Mouse (Mus musculus): ENCODE data around the gene Plekho2.
A peak's percentile ranks its signal among the peaks of the same experiment; 100 is the strongest.

The Plekho2 gene

GRCm38 (mm10) chr9:65531283-65531682 is 48.6 kb downstream of the Plekho2 start:
- no peak for DNase-seq (ENCODE audit: low spot score)

GRCm38 (mm10) chr9:65529659-65530058 is 50.2 kb downstream of the Plekho2 start:
- no peak for DNase-seq (ENCODE audit: low spot score)

GRCm38 (mm10) chr9:65528417-65529038 is 51.3 kb downstream of the Plekho2 start:
- DNase-seq (ENCODE audit: low spot score), result no peak

- no peak for DNase-seq (ENCODE audit: low spot score)
Measured at GRCm38 (mm10) chr9:65525445-65526195, 54.2 kb downstream of the Plekho2 start.

- DNase-seq (ENCODE audit: low spot score), result peak; percentile 81
Measured at GRCm38 (mm10) chr9:65523611-65524364, 56.1 kb downstream of the Plekho2 start.

GRCm38 (mm10) chr9:65520505-65520876 is 59.3 kb downstream of the Plekho2 start:
- DNase-seq (ENCODE audit: low spot score), result no peak

GRCm38 (mm10) chr9:65519807-65520504 is 59.9 kb downstream of the Plekho2 start, which contains the start of gene Ankdd1a:
TSS of gene Ankdd1a (minus strand) at chr9:65520193.
- no peak for DNase-seq (ENCODE audit: low spot score)

GRCm38 (mm10) chr9:65514851-65515261 is 65.0 kb downstream of the Plekho2 start:
- DNase-seq (ENCODE audit: low spot score), result no peak

GRCm38 (mm10) chr9:65514431-65514830 is 65.4 kb downstream of the Plekho2 start:
- no peak for DNase-seq (ENCODE audit: low spot score)

GRCm38 (mm10) chr9:65512520-65512919 is 67.3 kb downstream of the Plekho2 start:
- peak; percentile 73 for DNase-seq (ENCODE audit: low spot score)

GRCm38 (mm10) chr9:65508449-65508848 is 71.4 kb downstream of the Plekho2 start:
- peak; percentile 35 for DNase-seq (ENCODE audit: low spot score)

- DNase-seq (ENCODE audit: low spot score), result peak; percentile 49
Measured at GRCm38 (mm10) chr9:65502721-65503505, 76.9 kb downstream of the Plekho2 start.
